Mouse (Mus musculus): Measurements from ENCODE around the gene Tnfaip1. TPM values are rescaled to one million over a fixed set of nuclear protein-coding genes. Genes with fewer than 3 reads are reported as not detected.
"Not testable (repeated sequence)": the region's sequence is repeated elsewhere in the genome, so short reads cannot be mapped to it uniquely, and the experiment has no call there.

Tnfaip1 gene
- polyA plus RNA-seq, 1 experiment from 2014 or later, result 97.2 TPM

- peaks cover 12% of the 10 kb centered on the region for H3K4me1 ChIP-seq
- H3K9me3 ChIP-seq; DNase-seq (ENCODE audit: extremely low spot score, low spot score); H3K27ac ChIP-seq; H3K4me3 ChIP-seq; H3K27me3 ChIP-seq (ENCODE audit: poor library complexity, severe bottlenecking): not testable (repeated sequence)
- H3K36me3 ChIP-seq (replicated peaks), result peaks cover 72% of the 10 kb centered on the region
- 92% methylated on average over 10 of the region's 10 CpGs for WGBS
Observed at GRCm38 (mm10) chr11:78531515-78531914, 4.6 kb downstream of the Tnfaip1 start.

GRCm38 (mm10) chr11:78531046-78531445 lies 5.1 kb downstream of the Tnfaip1 start:
- DNase-seq (ENCODE audit: extremely low spot score, low spot score), result no peak
- Histone ChIP-seq H3K27me3 (ENCODE audit: poor library complexity, severe bottlenecking) (no peaks in the 10 kb centered on the region), H3K9me3 (no peaks in the 10 kb centered on the region), H3K27ac (no peak overlapping the region), H3K4me1 (peaks cover 12% of the 10 kb centered on the region), H3K36me3 (replicated peaks) (peaks cover 77% of the 10 kb centered on the region), H3K4me3 (no peak overlapping the region)
- 85% methylated on average over 6 of the region's 6 CpGs for WGBS

GRCm38 (mm10) chr11:78530001-78530400 lies 6.1 kb downstream of the Tnfaip1 start:
- no peaks in the 10 kb centered on the region for H3K27me3 ChIP-seq (ENCODE audit: poor library complexity, severe bottlenecking)
- DNase-seq (ENCODE audit: extremely low spot score, low spot score), result no peak
- 94% methylated on average over 12 of the region's 12 CpGs for WGBS
- H3K9me3 ChIP-seq, result no peaks in the 10 kb centered on the region
- no peak overlapping the region for H3K4me3 ChIP-seq
- H3K27ac ChIP-seq, result no peak overlapping the region
- peaks cover 8% of the 10 kb centered on the region for H3K4me1 ChIP-seq
- peaks cover 87% of the 10 kb centered on the region for H3K36me3 ChIP-seq (replicated peaks)

GRCm38 (mm10) chr11:78528714-78529113 lies 7.4 kb downstream of the Tnfaip1 start:
- H3K9me3 ChIP-seq, result no peaks in the 10 kb centered on the region
- no peak for DNase-seq (ENCODE audit: extremely low spot score, low spot score)
- no peak overlapping the region for H3K4me3 ChIP-seq
- H3K36me3 ChIP-seq (replicated peaks), result peaks cover 94% of the 10 kb centered on the region
- no peaks in the 10 kb centered on the region for H3K27me3 ChIP-seq (ENCODE audit: poor library complexity, severe bottlenecking)
- no peaks in the 10 kb centered on the region for H3K4me1 ChIP-seq
- WGBS, result 87% methylated on average over 9 of the region's 9 CpGs
- H3K27ac ChIP-seq, result no peak overlapping the region

GRCm38 (mm10) chr11:78524838-78525237 lies 11.3 kb downstream of the Tnfaip1 start:
- H3K4me3 ChIP-seq, result no peak overlapping the region
- no peak for DNase-seq (ENCODE audit: extremely low spot score, low spot score)
- 85% methylated on average over 2 of the region's 2 CpGs for WGBS
- no peaks in the 10 kb centered on the region for H3K27me3 ChIP-seq (ENCODE audit: poor library complexity, severe bottlenecking)
- H3K27ac ChIP-seq, result no peak overlapping the region
- peaks cover 3% of the 10 kb centered on the region; the same call in 1 of the 2 replicates for H3K4me1 ChIP-seq
- no peaks in the 10 kb centered on the region for H3K9me3 ChIP-seq
- H3K36me3 ChIP-seq (replicated peaks), result peaks cover 100% of the 10 kb centered on the region

GRCm38 (mm10) chr11:78523241-78523955 lies 12.7 kb downstream of the Tnfaip1 start:
- Histone ChIP-seq H3K4me3 (no peak overlapping the region), H3K9me3 (no peaks in the 10 kb centered on the region), H3K36me3 (replicated peaks) (peaks cover 100% of the 10 kb centered on the region), H3K27ac (no peak overlapping the region), H3K4me1 (peaks cover 3% of the 10 kb centered on the region; the same call in 1 of the 2 replicates), H3K27me3 (ENCODE audit: poor library complexity, severe bottlenecking) (no peaks in the 10 kb centered on the region)
- WGBS, result 87% methylated on average over 9 of the region's 9 CpGs
- no peak for DNase-seq (ENCODE audit: extremely low spot score, low spot score)

- Histone ChIP-seq H3K27me3 (ENCODE audit: poor library complexity, severe bottlenecking) (no peaks in the 10 kb centered on the region), H3K9me3 (no peaks in the 10 kb centered on the region), H3K4me3 (no peak overlapping the region), H3K27ac (no peak overlapping the region), H3K36me3 (replicated peaks) (peaks cover 100% of the 10 kb centered on the region), H3K4me1 (peaks cover 3% of the 10 kb centered on the region; the same call in 1 of the 2 replicates)
- WGBS, result 93% methylated on average over 1 of the region's 1 CpGs
- no peak for DNase-seq (ENCODE audit: extremely low spot score, low spot score)
Observed at GRCm38 (mm10) chr11:78522481-78522997, 13.6 kb downstream of the Tnfaip1 start.

- peaks cover 3% of the 10 kb centered on the region; the same call in 1 of the 2 replicates for H3K4me1 ChIP-seq
- H3K36me3 ChIP-seq (replicated peaks), result peaks cover 97% of the 10 kb centered on the region
- no peaks in the 10 kb centered on the region for H3K9me3 ChIP-seq
- no peaks in the 10 kb centered on the region for H3K27me3 ChIP-seq (ENCODE audit: poor library complexity, severe bottlenecking)
- DNase-seq (ENCODE audit: extremely low spot score, low spot score), result no peak
- WGBS, result 97% methylated on average over 3 of the region's 3 CpGs
- no peak overlapping the region for H3K4me3 ChIP-seq
- H3K27ac ChIP-seq, result no peak overlapping the region
Observed at GRCm38 (mm10) chr11:78521880-78522279, 14.3 kb downstream of the Tnfaip1 start.

- H3K27me3 ChIP-seq (ENCODE audit: poor library complexity, severe bottlenecking), result no peaks in the 10 kb centered on the region
- no peak overlapping the region for H3K4me3 ChIP-seq
- H3K27ac ChIP-seq, result no peak overlapping the region
- no peak for DNase-seq (ENCODE audit: extremely low spot score, low spot score)
- peaks cover 97% of the 10 kb centered on the region for H3K36me3 ChIP-seq (replicated peaks)
- WGBS, result 96% methylated on average over 10 of the region's 10 CpGs
- H3K4me1 ChIP-seq, result peaks cover 3% of the 10 kb centered on the region; the same call in 1 of the 2 replicates
- H3K9me3 ChIP-seq, result no peaks in the 10 kb centered on the region
Observed at GRCm38 (mm10) chr11:78518931-78519330, 17.2 kb downstream of the Tnfaip1 start.

GRCm38 (mm10) chr11:78515549-78516325 lies 20.4 kb downstream of the Tnfaip1 start:
- Histone ChIP-seq H3K27me3 (ENCODE audit: poor library complexity, severe bottlenecking) (no peaks in the 10 kb centered on the region), H3K9me3 (no peaks in the 10 kb centered on the region), H3K27ac (no peak overlapping the region), H3K4me1 (peaks cover 20% of the 10 kb centered on the region), H3K4me3 (no peak overlapping the region), H3K36me3 (replicated peaks) (peaks cover 69% of the 10 kb centered on the region)
- DNase-seq (ENCODE audit: extremely low spot score, low spot score), result no peak
- WGBS, result 63% methylated on average over 2 of the region's 2 CpGs

GRCm38 (mm10) chr11:78513106-78513790 lies 22.9 kb downstream of the Tnfaip1 start:
- Histone ChIP-seq H3K36me3 (replicated peaks) (peaks cover 64% of the 10 kb centered on the region), H3K27ac (peak overlapping the region; percentile 96; the same call in 1 of the 2 replicates), H3K9me3 (no peaks in the 10 kb centered on the region), H3K4me3 (peak overlapping the region; percentile 89), H3K27me3 (ENCODE audit: poor library complexity, severe bottlenecking) (no peaks in the 10 kb centered on the region), H3K4me1 (peaks cover 21% of the 10 kb centered on the region)
- WGBS, result 81% methylated on average over 3 of the region's 3 CpGs
- DNase-seq (ENCODE audit: extremely low spot score, low spot score), result no peak
